Mouse (Mus musculus): ENCODE data around the gene Mypn. TPM values are rescaled to one million over a fixed set of nuclear protein-coding genes. Genes with fewer than 3 reads are reported as not detected.

The Mypn gene
- total RNA-seq, 2 experiments from 2014 or later, result 3.0 to 3.2 TPM

GRCm38 (mm10) chr10:63201534-63201933 lies 2.2 kb downstream of the Mypn start:
- no peak for DNase-seq (ENCODE audit: low spot score in 2 of 2)

DNA sequence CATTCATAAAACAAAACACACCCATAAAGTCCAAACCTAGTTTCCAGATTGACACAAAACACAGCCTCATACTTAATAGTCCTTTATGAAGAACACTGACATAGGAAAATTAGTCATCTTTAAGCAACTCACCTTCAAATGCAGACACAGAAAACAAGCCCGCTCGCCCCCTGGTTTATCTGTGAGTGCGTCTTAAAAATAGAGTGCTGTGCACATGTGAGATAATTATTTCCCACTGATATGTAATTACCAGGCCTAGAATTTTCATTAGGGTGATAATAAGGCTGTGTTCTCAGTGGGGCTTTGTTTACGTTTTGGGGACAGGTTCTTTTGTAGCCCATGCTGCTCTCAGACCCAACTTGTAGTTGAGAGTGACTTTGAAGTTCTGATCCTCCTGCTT lies 4.7 kb downstream of the Mypn start:
- DNase-seq (ENCODE audit: low spot score in 2 of 2), result no peak

DNA sequence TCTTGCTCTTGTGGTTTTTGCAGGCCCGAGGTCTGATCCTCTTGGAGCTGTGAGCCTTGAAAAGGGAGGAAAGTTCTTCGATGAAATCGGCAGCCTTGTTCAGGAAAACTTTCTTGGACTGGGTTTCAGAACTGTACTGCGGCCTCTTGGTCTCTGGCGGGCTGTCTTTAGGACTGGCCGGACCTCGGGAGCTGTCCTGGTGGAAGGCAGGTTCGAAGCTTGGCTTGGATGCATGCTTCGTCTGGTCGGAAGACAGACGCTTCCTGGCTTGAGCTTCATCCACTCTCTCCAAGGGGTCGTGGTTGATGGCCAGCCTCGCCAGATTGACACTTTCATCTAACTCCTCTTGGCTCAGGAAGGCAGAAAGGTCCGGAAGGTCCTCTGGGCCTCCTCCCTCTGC lies 11.0 kb downstream of the Mypn start:
- DNase-seq (ENCODE audit: low spot score in 2 of 2), result no peak

DNA sequence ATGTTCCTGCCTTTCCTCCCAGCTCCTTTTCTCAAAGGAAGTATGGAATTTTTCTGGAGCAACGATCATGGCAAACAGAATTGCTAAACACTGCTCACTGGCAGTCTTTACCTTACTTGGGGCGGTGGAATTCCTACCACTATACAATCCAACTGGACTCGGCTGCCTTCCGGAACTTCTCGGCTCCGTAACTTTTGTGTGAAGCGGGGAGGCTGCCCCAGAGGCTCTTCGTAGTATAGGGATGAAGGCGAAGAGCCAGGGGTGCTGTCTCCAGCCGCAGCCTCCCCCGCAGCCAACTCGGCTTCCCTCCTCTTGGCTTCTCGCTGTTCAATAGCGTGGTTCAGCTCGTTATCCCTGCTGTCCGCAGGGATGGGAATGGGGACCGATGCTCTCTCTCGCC lies 11.5 kb downstream of the Mypn start:
- DNase-seq (ENCODE audit: low spot score in 2 of 2), result no peak

DNA sequence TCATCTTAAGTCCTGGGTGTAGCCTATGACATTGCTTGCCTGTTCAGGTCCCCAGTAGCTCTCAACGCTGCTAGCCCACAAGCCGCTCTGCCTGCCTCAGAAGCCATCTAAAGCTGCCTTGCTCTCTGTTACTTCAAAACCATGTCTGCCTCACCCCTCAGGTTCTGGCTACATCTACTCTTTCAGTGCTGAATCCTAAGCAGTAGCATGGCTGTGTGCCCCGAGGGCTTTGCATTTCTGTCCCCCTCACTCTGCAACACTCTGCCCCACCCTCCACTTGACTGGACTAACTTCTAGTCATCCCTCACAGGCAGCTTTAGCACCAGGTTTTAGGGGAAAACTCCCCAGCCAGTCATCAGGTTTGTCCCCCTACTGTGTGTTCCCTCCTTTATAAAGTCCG lies 19.3 kb downstream of the Mypn start:
- DNase-seq (ENCODE audit: low spot score in 2 of 2), result no peak

GRCm38 (mm10) chr10:63182177-63182768 lies 21.5 kb downstream of the Mypn start:
- DNase-seq (ENCODE audit: low spot score in 2 of 2), result no peak

GRCm38 (mm10) chr10:63181166-63181565 lies 22.6 kb downstream of the Mypn start:
- no peak for DNase-seq (ENCODE audit: low spot score in 2 of 2)

DNA sequence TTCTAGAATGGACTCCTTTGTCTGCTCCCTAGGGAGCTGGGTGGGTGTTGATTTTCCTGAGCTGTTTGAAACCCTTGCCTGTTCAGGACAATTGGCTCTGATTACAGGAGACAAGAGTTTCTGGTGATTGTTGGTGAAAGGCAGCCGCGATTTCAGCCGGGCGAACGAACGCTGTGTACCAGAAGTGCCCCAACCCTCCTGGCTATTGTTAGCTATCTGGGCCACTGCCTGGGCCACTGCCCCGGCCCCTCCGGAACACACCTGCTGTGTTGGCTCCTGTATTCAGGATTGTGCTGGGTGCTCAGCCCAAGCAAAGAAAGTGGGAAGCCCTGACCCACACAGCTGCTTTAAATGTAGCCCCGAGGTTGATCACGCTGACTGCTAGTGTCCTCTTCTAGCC lies 24.2 kb downstream of the Mypn start:
- DNase-seq (ENCODE audit: low spot score in 2 of 2), result no peak

- DNase-seq (ENCODE audit: low spot score in 2 of 2), result no peak
Measured at GRCm38 (mm10) chr10:63178318-63178717, 25.4 kb downstream of the Mypn start.

DNA sequence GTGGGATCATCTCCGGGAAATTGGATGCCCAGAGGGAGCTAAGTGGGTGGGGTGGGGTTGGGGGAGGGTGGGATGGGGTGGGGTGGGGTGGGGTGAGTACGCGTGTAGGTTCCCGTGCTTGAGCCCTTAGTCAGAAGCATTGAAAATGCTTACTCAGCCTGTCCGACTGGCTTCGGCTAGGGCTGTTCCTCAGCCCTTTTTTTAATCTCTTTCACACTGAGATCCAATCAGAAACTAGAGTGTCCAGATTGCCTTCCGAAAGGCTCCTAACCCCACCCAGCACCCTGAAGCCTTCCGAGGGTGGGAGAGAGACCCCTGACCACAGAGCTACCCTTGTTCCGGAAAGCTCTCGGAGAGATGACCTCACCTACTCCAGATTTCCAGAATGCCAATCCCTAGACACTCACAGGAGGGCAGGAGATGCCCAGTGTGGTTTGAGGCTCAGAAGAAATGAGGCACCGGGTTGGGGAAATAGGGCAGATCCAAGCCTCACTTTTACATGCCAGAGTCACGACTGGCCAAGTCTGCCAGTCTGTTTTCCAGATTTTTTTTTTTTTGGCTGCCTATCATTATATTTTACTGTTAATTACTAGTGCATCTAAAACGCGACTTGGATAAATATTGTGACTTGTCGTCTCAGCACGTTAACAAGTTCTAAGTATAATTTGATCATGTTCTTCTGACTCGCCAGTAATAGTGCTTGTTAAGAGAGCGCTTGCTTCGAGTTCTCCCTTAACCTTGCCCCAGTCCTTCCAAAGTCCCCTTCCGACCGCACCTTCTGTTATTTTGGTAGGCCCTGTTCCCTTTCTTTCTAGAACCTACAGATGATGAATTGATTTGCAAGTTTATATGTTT lies 26.2 kb downstream of the Mypn start:
- no peak for DNase-seq (ENCODE audit: low spot score in 2 of 2)

GRCm38 (mm10) chr10:63176471-63176931 lies 27.3 kb downstream of the Mypn start:
- DNase-seq (ENCODE audit: low spot score in 2 of 2), result no peak

GRCm38 (mm10) chr10:63172089-63172488 lies 31.7 kb downstream of the Mypn start:
- no peak for DNase-seq (ENCODE audit: low spot score in 2 of 2)

GRCm38 (mm10) chr10:63169503-63169902 lies 34.2 kb downstream of the Mypn start:
- DNase-seq (ENCODE audit: low spot score in 2 of 2), result no peak

DNA sequence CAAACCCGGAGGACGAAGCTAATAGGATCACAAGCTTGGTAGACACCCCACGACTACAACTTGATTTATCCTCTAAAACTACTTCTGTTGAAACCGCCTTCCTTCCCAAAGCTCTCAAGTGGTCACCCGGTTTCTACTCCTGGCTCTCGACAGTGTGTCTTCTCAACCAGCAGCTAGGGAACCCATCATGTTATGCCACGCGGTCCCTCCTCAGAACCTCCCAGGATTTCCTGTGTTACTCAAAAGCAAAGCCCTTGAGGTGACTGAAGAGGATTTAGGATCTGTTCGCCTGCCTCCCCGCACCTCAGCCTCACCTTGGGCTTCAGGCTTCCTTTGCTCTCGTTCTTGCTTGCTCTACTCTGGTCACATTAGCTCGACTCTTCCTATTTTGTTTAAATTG lies 35.6 kb downstream of the Mypn start:
- no peak for DNase-seq (ENCODE audit: low spot score in 2 of 2)

GRCm38 (mm10) chr10:63167241-63167995 lies 36.3 kb downstream of the Mypn start:
- no peak for DNase-seq (ENCODE audit: low spot score in 2 of 2)

GRCm38 (mm10) chr10:63165752-63166412 lies 37.9 kb downstream of the Mypn start:
- DNase-seq (ENCODE audit: low spot score in 2 of 2), result no peak

GRCm38 (mm10) chr10:63161240-63161639 lies 42.5 kb downstream of the Mypn start:
- DNase-seq (ENCODE audit: low spot score in 2 of 2), result no peak

DNA sequence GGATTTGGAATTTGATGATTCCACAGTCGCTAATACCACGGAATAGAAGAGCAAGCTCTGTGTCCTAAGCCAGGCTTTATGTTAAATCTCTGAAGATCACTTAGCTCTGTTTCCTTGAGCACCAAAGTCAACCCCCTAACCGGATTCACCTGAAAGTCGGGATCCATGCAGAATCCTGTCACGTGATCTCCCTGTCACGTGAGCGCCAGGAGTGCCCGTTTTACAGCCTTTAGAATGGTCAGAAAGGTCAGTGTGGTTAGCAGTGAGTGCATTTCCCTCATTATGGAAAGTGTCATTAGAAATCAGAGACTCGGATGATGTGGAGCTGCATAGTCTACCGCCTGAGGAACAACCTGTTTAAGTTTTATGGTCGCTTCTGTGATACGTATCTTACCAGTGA lies 43.1 kb downstream of the Mypn start:
- DNase-seq (ENCODE audit: low spot score in 2 of 2), result no peak

GRCm38 (mm10) chr10:63158191-63158590 lies 45.6 kb downstream of the Mypn start:
- DNase-seq (ENCODE audit: low spot score in 2 of 2), result no peak

DNA sequence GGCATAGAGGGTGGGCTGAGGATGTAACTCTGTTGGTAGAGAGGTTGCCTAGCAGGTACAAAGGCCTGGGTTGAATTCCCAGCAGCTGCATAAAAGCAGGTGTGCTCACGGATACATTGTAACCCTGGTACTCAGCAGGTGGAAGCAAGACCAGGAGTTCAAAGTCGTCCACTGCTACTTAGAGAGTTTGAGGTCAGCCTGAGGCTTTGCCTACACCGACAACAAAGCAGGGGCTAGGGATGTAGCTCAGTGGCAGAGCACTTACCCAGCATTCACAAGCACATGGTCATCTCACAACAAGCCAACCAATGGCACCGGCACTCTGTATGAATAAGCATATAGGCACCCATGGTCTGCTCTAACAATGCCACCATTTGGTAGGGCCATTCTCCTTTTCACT lies 46.3 kb downstream of the Mypn start:
- DNase-seq (ENCODE audit: low spot score in 2 of 2), result no peak

GRCm38 (mm10) chr10:63156919-63157318 lies 46.8 kb downstream of the Mypn start:
- peak; percentile 27 to 48 for DNase-seq (ENCODE audit: low spot score in 2 of 2)

All from layer of hippocampus, postnatal 14 days (tissue).